Mouse (Mus musculus): ENCODE results near the gene Ssh1. TPM values are rescaled to one million over a fixed set of nuclear protein-coding genes. Genes with fewer than 3 reads are reported as not detected.
A peak's percentile ranks its signal among the peaks of the same experiment; 100 is the strongest.

The Ssh1 gene
- total RNA-seq, 2 experiments from 2014 or later, result 30.9 to 31.9 TPM

DNA sequence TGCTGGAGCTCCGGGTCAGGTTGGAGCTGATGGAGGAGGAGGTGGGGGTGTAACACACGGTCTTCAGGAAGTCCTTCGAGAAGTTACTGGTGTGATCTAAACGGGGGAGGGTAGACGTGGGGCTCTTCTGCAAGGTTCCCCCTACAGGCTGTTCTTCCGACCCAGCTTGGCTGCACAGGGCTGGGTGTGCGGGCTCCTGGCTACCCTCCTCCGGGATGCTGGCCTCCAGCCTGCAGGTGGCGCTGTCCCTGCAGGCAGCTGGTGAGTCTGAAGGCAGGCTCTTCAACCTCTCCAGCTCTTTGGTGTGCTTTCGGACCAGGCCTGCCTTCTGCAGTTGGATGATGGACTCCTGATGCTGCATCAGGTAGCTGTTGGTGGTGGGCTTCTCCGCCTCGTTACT, 51.1 kb downstream of the Ssh1 start:
- peak; percentile 39; the same call in 1 of the 2 replicates for ATAC-seq (replicated peaks; ENCODE audit: low FRiP score, poor library complexity, severe bottlenecking)

- no peak for ATAC-seq (replicated peaks; ENCODE audit: low FRiP score, poor library complexity, severe bottlenecking)
These were observed 54.3 kb downstream of the Ssh1 start for GRCm38 (mm10) chr5:113939263-113939900.

DNA sequence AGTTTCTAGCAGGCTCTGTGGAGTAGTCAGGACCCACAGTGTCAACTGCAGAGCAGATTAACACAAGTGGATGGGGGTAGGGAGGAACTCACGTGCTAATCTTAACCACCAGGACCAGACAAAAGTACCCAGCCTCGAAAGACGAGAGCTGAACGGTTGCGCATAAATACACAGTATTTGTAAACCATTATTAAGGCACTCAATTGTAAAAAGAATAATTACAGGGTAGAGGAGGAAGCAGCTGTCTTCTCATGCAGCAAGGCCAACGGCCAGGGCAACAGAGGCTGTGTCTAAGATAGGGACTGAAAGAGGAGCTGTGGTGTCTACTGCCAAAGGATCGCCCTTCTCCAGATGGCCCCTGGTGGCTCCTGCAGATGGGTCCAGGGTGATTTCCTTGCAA, 56.0 kb downstream of the Ssh1 start:
- no peak for ATAC-seq (replicated peaks; ENCODE audit: low FRiP score, poor library complexity, severe bottlenecking)

DNA sequence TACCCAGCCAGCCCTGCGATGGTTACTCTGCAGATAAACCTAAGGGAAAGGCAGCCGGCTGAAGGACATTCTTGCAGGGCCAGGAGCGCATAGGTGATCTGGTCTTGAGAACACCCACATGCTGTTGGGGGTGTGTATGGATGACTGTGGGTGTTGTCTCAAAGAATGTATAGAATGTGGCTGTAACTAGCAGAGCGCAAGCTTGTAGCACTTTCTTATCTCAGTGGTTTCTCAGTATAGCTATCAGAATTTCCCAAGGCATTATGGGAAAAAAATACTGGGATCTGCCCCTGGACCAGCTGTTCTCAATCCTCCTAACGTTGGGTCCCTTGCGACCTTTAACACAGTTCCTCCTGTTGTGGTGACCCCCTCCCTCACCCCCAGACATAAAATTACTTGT, 59.8 kb downstream of the Ssh1 start:
- no peak for ATAC-seq (replicated peaks; ENCODE audit: low FRiP score, poor library complexity, severe bottlenecking)

DNA sequence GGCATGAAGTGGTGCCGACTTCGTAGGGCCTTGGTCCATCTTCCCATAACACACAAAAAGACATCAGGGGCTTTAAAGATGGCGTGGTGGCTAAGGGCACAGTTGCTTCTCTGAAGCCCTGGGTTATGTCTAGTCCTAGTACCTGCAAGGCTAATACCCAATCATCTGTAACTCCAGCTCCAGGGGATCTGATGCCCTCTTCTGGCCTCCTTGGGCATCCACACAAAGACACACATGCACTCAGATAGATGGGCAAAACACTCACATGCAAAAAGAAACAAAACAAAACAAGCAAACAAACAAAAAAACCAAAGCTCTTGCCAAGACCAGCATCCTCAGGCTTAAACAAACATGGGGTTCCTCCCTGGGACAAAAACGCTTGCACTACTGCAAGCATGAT, 60.2 kb downstream of the Ssh1 start:
- no peak for ATAC-seq (replicated peaks; ENCODE audit: low FRiP score, poor library complexity, severe bottlenecking)

DNA sequence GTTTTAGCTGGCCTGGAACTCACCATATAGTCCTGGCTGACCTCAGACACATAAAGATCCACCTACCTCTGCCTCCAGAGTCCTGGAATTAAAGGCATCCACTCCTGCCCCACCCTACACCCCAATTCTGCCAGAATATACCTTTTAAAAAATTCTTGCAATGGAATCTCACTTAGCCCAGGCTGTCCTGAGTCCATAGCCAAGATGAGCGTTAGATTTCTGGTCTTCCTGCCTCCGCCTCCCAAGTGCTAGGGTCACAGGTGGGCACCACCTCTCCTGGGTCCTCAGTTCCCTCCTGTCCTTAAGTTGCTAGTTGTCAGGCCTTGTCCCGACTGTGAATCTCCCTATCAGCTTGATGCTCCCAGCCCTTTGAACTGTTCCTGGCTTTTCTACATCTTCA, 61.4 kb downstream of the Ssh1 start:
- ATAC-seq (replicated peaks; ENCODE audit: low FRiP score, poor library complexity, severe bottlenecking), result no peak

GRCm38 (mm10) chr5:113930648-113931609, 62.8 kb downstream of the Ssh1 start:
- ATAC-seq (replicated peaks; ENCODE audit: low FRiP score, poor library complexity, severe bottlenecking), result no peak

GRCm38 (mm10) chr5:113929950-113930647, 63.6 kb downstream of the Ssh1 start:
- no peak for ATAC-seq (replicated peaks; ENCODE audit: low FRiP score, poor library complexity, severe bottlenecking)

DNA sequence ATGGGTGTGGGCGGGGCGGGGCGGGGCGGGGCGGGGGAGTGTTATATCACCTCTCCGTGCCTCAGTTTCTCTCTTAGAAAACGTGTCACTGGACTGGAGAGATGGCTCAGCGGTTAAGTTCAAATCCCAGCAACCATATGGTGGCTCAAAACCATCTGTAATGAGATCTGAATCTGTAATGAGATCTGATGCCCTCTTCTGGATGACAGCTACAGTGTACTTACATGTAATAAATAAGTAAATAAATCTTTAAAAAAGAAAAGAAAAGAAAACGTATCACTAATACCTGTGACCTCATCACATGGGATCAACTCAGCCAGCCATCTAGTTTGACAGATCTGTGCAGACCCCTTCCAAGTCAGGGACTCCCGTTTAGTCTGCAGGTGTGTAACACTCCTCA, 64.2 kb downstream of the Ssh1 start:
- ATAC-seq (replicated peaks; ENCODE audit: low FRiP score, poor library complexity, severe bottlenecking), result no peak

DNA sequence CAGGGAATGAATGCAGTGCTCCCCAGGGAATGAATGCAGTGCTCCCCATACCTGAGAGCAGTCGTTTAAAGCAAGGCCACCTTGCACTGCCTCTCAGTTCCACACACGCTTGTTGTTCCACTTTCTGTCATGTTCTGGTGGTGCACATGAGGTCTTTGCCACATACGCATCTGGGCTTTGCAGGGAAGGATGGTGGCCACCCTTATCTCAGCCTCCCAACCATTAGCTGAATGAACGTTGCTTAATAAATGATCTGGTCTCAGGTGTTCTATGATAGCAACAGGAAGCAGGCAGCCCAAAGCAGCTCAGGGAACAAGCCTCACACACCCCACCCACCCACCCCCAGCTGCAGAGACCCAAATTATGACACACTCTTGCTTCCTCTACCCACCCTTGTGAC, 69.1 kb downstream of the Ssh1 start:
- ATAC-seq (replicated peaks; ENCODE audit: low FRiP score, poor library complexity, severe bottlenecking), result no peak

DNA sequence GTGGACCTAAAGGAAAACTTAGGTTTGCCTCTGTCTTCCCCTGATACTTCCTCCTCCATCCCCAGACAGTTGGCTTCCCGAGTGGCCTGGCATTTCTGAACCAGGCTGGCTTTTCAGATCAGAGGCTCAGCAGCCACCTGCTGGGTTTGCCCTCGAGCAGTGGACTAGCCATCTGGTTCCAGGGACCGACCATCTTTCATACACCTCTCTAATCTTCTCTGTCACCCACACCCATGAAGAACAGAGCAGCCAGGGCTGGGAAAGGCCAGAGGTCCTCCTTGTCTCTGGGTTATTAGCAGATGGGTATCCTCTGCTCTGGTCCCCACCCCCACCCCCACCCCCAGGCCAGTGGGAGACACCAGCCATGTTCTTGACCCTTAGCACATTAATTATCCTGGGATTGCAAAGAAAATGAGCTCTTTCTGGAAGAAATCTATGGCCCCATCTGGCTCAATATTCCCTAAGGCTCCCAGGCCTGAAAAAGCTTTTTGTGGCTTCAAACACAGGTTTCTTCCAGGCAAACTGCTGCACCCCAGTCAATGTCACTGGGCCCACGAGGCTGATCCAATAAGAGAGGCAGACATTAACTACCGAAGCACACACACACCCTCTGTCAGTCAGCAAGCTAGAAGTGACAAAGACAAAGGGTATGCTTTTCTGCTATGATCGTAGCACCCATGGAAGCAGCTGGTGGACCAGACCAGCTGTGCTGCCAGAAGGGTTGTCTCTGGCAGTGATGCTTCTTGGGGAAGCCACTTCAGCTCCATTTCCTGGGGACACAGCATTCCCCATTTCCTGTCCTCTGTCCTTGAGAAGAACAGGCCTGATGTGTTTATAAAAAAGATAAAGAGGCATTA, 72.2 kb downstream of the Ssh1 start:
- no peak for ATAC-seq (replicated peaks; ENCODE audit: low FRiP score, poor library complexity, severe bottlenecking)

DNA sequence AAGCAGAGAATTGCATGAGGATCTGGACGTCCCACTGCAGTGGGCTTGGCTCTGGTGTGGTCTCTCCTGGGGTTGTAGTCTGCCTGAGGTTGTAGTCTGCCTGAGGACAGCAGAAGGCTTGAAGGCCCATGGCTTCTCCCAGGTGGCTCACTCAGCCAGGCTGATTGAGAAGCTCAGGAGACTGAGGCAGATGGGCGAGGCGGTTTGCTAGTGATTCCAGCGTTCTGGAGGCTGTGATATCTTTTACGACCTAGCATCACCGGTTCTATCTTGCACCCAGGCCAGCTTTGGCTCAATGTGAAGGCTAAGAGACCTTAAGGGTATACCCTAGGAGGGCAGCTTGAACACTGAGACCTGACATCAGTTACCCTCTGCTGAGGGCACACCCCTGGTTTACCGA, 74.6 kb downstream of the Ssh1 start:
- no peak for ATAC-seq (replicated peaks; ENCODE audit: low FRiP score, poor library complexity, severe bottlenecking)

DNA sequence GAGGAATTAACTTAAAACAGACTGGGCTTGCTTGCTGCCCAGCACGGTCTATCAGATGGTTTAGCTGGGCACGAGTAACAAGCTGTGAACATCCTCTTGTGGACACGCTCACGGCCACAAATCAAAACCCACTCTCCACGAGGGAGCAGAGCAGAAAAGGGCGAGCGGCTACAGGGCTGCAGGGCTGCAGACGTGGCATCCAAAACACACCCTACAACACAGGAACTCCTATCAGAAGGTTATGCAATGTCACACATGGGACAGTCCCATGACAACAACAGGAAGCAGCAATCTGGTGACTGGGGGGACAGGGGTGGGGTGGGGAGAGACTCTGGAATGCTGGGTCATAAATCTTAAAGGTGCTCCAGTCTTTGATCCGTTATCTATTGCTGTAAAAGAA, 75.0 kb downstream of the Ssh1 start:
- no peak for ATAC-seq (replicated peaks; ENCODE audit: low FRiP score, poor library complexity, severe bottlenecking)

DNA sequence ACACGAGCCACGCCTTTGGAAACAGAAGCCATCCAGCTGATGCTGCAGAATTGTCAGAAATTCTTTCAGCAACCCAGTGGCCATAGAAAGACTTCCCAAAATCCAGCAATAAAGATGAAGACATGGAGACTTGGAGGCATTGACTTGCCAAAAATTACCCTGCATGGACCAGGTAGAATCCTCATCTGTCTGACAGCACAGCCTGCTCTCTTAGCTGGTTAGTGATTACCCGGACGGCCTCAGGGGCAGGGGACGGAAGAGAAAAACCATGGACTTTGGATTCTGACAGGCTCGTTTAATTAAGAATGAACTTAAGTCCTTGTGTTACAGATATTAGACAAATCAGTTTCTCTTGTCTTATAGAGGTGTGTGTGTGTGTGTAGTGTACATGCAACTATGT, 83.0 kb downstream of the Ssh1 start:
- ATAC-seq (replicated peaks; ENCODE audit: low FRiP score, poor library complexity, severe bottlenecking), result no peak

GRCm38 (mm10) chr5:113910065-113910701, 83.5 kb downstream of the Ssh1 start:
- ATAC-seq (replicated peaks; ENCODE audit: low FRiP score, poor library complexity, severe bottlenecking), result no peak

- ATAC-seq (replicated peaks; ENCODE audit: low FRiP score, poor library complexity, severe bottlenecking), result peak; percentile 84
These were observed 84.9 kb downstream of the Ssh1 start, which contains the start of gene Coro1c for GRCm38 (mm10) chr5:113908592-113909441. TSS of gene Coro1c (minus strand) at chr5:113908758.

GRCm38 (mm10) chr5:113907786-113908567, 85.7 kb downstream of the Ssh1 start:
- peak; percentile 79 for ATAC-seq (replicated peaks; ENCODE audit: low FRiP score, poor library complexity, severe bottlenecking)
